ENCODE assay signal across 9 mouse cellular contexts in genomic region chr12:70367326-70368248, GRCm38 (mm10). TPM values are rescaled to one million over a fixed set of nuclear protein-coding genes. Genes with fewer than 3 reads are reported as not detected.
A peak's percentile ranks its signal among the peaks of the same experiment; 100 is the strongest.
DNase-seq lines count a peak whose midpoint lies in the region; ATAC-seq lines count a peak whose summit lies in the region.
"Had no signal": no experiment of that assay in that cellular context is flagged by ENCODE, and none has a peak within 500 bp of the region (broad histone marks: within the 10 kb centered on the region; RNA-seq: fewer than 3 reads in every experiment).

No protein-coding gene starts in this region.

- WGBS in heart, embryonic 14.5 days: 42% methylated on average over 19 of the region's 19 CpGs
- whole genome bisulfite sequencing in liver, embryonic 11.5 days: 55% methylated on average over 19 of the region's 19 CpGs

- H3K36me3 ChIP-seq in heart, embryonic 14.5 days (ENCODE audit: control insufficient read depth, insufficient read depth, low read length): no peaks in the 10 kb centered on the region
- H3K36me3 ChIP-seq in liver, embryonic 11.5 days (ENCODE audit: control insufficient read depth, insufficient read depth, low read length): no peaks in the 10 kb centered on the region

- H3K4me1 ChIP-seq in heart, embryonic 14.5 days (ENCODE audit: control insufficient read depth in 2 of 2, insufficient read depth in 2 of 2, low read length in 2 of 2): peaks cover 6 to 8% of the 10 kb centered on the region in 2 experiments; a peak in 3 of 4 replicates
- H3K4me1 ChIP-seq in liver, embryonic 11.5 days (replicated peaks; ENCODE audit: control insufficient read depth, insufficient read depth, low read length): no peaks in the 10 kb centered on the region

- no peak overlapping the region for H3K4me3 ChIP-seq in heart, embryonic 14.5 days (ENCODE audit: control insufficient read depth in 1 of 2, insufficient read depth in 1 of 2, low read depth in 1 of 2, low read length in 2 of 2)
- no peak overlapping the region for H3K4me3 ChIP-seq in liver, embryonic 11.5 days (ENCODE audit: low read depth, low read length)

- DNase-seq in gastrocnemius, postnatal 10 days: peak; percentile 13
- DNase-seq in gastrocnemius, adult 8-10 months (ENCODE audit: low spot score in 2 of 2): no peak
- DNase-seq in embryo, embryonic 11 days: peak; percentile 92
- peak; percentile 77 for DNase-seq in kidney, postnatal 10 days
- no peak for DNase-seq in liver, embryonic 11.5 days (ENCODE audit: low spot score)
- DNase-seq in retina, postnatal 1 day: peak; percentile 96
- no peak for DNase-seq in thymus, postnatal 36 days

- no peak overlapping the region for H3K9ac ChIP-seq in heart, embryonic 14.5 days (ENCODE audit: low read length)
- H3K9ac ChIP-seq in liver, embryonic 11.5 days (ENCODE audit: low read depth, low read length): no peak overlapping the region

- no peaks in the 10 kb centered on the region for H3K27me3 ChIP-seq in heart, embryonic 14.5 days (ENCODE audit: control insufficient read depth, insufficient read depth, low read length)
- H3K27me3 ChIP-seq in liver, embryonic 11.5 days (replicated peaks; ENCODE audit: control insufficient read depth, insufficient read depth, low read length): no peaks in the 10 kb centered on the region

- peak overlapping the region; percentile 47 for H3K4me2 ChIP-seq in heart, embryonic 14.5 days (ENCODE audit: low read length)
- peak overlapping the region; percentile 31; the same call in 1 of the 2 replicates for H3K4me2 ChIP-seq in liver, embryonic 11.5 days

- no peaks in the 10 kb centered on the region for H3K9me3 ChIP-seq in heart, embryonic 14.5 days (ENCODE audit: control insufficient read depth, low read length)
- H3K9me3 ChIP-seq in liver, embryonic 11.5 days (ENCODE audit: control insufficient read depth, low read length): no peaks in the 10 kb centered on the region

- no peak overlapping the region for H3K27ac ChIP-seq in heart, embryonic 14.5 days (replicated peaks in 1 of 2; ENCODE audit: control insufficient read depth in 1 of 2, insufficient read depth in 1 of 2, low read depth in 2 of 2, low read length in 2 of 2)
- H3K27ac ChIP-seq in liver, embryonic 11.5 days (ENCODE audit: low read depth, low read length): no peak overlapping the region

- no peak; the same call in 1 of the 2 replicates for ATAC-seq in heart, embryonic 14.5 days (ENCODE audit: insufficient number of reproducible peaks, insufficient read depth, low FRiP score, low read depth)
- 0 out of 2 replicates have a peak, but pooled peaks have one; percentile 58 for ATAC-seq in liver, embryonic 11.5 days (replicated peaks; ENCODE audit: low FRiP score)

RNA-seq across cellular contexts. Expression of gene Trim9, which starts 20.2 kb away (rescaled TPM):
- under 1 TPM; 0.54 to 0.59 TPM for total RNA-seq in gastrocnemius, postnatal 10 days (2021)
- total RNA-seq in gastrocnemius, adult 8-10 months (2022): under 1 TPM in 3 of 4 experiments, not detected in 1; 0.10 to 0.13 (median 0.12) TPM
- 0.30 and 0.35 TPM in 2 replicates for polyA plus RNA-seq in heart, embryonic 14.5 days (2014; fragmentation: Nextera tagmentation; extraction: Ambion mirVana)
- polyA plus RNA-seq in liver, embryonic 11.5 days (2014; fragmentation: Nextera tagmentation; extraction: Ambion mirVana): 0.53 and 0.70 TPM in 2 replicates
- polyA plus RNA-seq: C2C12 had no signal

Comparison
In these comparisons a context has a peak if more than half of its experiments do, and no peak if none do; other contexts are left out.
1. DNase-seq: peak in gastrocnemius, postnatal 10 days (single experiment), embryo, embryonic 11 days (single experiment), kidney, postnatal 10 days (single experiment) and retina, postnatal 1 day (single experiment); none in gastrocnemius, adult 8-10 months (0 of 2), liver, embryonic 11.5 days (single experiment) and thymus, postnatal 36 days (0 of 2).